Mouse (Mus musculus) bone marrow macrophage, adult 2 months (primary cell): ENCODE data around the gene Plekhf1.

ENCODE experiments used
- CTCF ChIP-seq: IDR thresholded peaks from 2 replicates; pipeline ENCODE4 v1.5.1; 2012; ENCODE audit warnings: low read depth, mild to moderate bottlenecking, low read length, moderate library complexity
- POLR2A ChIP-seq: IDR thresholded peaks from 2 replicates; pipeline ENCODE4 v1.6.1; 2012; ENCODE audit warnings: mild to moderate bottlenecking, low read depth, low read length, borderline replicate concordance

GRCm38 (mm10) chr7:38200606-38201289 is 27.1 kb downstream of the Plekhf1 start:
- TF ChIP-seq CTCF, result peak; percentile 99
- no peak for TF ChIP-seq POLR2A
